Mouse (Mus musculus): ENCODE results near the gene Yy1. TPM values are rescaled to one million over a fixed set of nuclear protein-coding genes. Genes with fewer than 3 reads are reported as not detected.

Yy1 gene
- polyA plus RNA-seq, 1 experiment from 2014 or later = 6.6 TPM

GRCm38 (mm10) chr12:108812463-108812862 lies 19.7 kb downstream of the Yy1 start:
- ATAC-seq (ENCODE audit: low read depth) = no peak
- no peak overlapping the region for H3K4me3 ChIP-seq (ENCODE audit: low read depth, low read length)
- H3K4me2 ChIP-seq (ENCODE audit: low read depth, low read length) = no peak overlapping the region
- no peaks in the 10 kb centered on the region for H3K9me3 ChIP-seq (replicated peaks; ENCODE audit: control insufficient read depth, low read length)
- H3K36me3 ChIP-seq (ENCODE audit: control insufficient read depth, insufficient read depth) = peaks cover 12% of the 10 kb centered on the region
- H3K27ac ChIP-seq (ENCODE audit: low read length) = no peak overlapping the region
- WGBS (ENCODE audit: insufficient replicate concordance) = 83% methylated on average over 6 of the region's 6 CpGs
- no peak overlapping the region for H3K9ac ChIP-seq (ENCODE audit: low read depth, low read length)
- H3K27me3 ChIP-seq (ENCODE audit: control insufficient read depth, insufficient read depth, low read depth, low read length) = no peaks in the 10 kb centered on the region
- H3K4me1 ChIP-seq (ENCODE audit: control insufficient read depth, low read depth, low read length) = peaks cover 18% of the 10 kb centered on the region

GRCm38 (mm10) chr12:108814470-108814869 lies 21.7 kb downstream of the Yy1 start:
- peaks cover 11% of the 10 kb centered on the region for H3K4me1 ChIP-seq (ENCODE audit: control insufficient read depth, low read depth, low read length)
- H3K27me3 ChIP-seq (ENCODE audit: control insufficient read depth, insufficient read depth, low read depth, low read length) = no peaks in the 10 kb centered on the region
- H3K9ac ChIP-seq (ENCODE audit: low read depth, low read length) = no peak overlapping the region
- H3K9me3 ChIP-seq (replicated peaks; ENCODE audit: control insufficient read depth, low read length) = no peaks in the 10 kb centered on the region
- no peak overlapping the region for H3K4me3 ChIP-seq (ENCODE audit: low read depth, low read length)
- H3K27ac ChIP-seq (ENCODE audit: low read length) = no peak overlapping the region
- no peak for ATAC-seq (ENCODE audit: low read depth)
- WGBS (ENCODE audit: insufficient replicate concordance) = 87% methylated on average over 6 of the region's 6 CpGs
- no peak overlapping the region for H3K4me2 ChIP-seq (ENCODE audit: low read depth, low read length)
- H3K36me3 ChIP-seq (ENCODE audit: control insufficient read depth, insufficient read depth) = peaks cover 14% of the 10 kb centered on the region

DNA sequence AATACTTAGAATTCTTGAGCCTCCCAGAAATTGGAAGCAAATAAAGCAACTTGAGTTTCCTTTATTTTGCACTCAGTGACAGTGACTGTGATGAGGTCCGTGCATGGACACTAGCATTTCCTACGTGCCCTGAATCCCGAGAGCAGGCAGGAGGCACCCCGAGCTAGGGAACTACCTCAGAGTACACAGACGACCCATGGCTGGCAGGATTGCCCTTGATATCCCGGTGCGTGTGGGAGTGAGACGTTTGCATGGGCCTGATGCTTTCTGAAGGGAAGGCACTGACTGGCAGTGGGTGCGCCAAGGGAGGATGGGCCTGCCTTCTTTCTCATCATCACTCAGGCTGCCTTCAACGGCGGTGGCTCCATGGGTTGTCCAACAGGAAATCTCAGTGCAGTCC lies 23.8 kb downstream of the Yy1 start:
- no peak overlapping the region for H3K4me3 ChIP-seq (ENCODE audit: low read depth, low read length)
- peaks cover 14% of the 10 kb centered on the region for H3K36me3 ChIP-seq (ENCODE audit: control insufficient read depth, insufficient read depth)
- no peaks in the 10 kb centered on the region for H3K9me3 ChIP-seq (replicated peaks; ENCODE audit: control insufficient read depth, low read length)
- no peaks in the 10 kb centered on the region for H3K27me3 ChIP-seq (ENCODE audit: control insufficient read depth, insufficient read depth, low read depth, low read length)
- H3K4me1 ChIP-seq (ENCODE audit: control insufficient read depth, low read depth, low read length) = no peaks in the 10 kb centered on the region
- H3K9ac ChIP-seq (ENCODE audit: low read depth, low read length) = no peak overlapping the region
- WGBS (ENCODE audit: insufficient replicate concordance) = 80% methylated on average over 11 of the region's 11 CpGs
- no peak overlapping the region for H3K4me2 ChIP-seq (ENCODE audit: low read depth, low read length)
- no peak for ATAC-seq (ENCODE audit: low read depth)
- no peak overlapping the region for H3K27ac ChIP-seq (ENCODE audit: low read length)

GRCm38 (mm10) chr12:108820461-108820860 lies 27.7 kb downstream of the Yy1 start:
- Histone ChIP-seq H3K4me1 (ENCODE audit: control insufficient read depth, low read depth, low read length) (no peaks in the 10 kb centered on the region), H3K4me2 (ENCODE audit: low read depth, low read length) (no peak overlapping the region), H3K27me3 (ENCODE audit: control insufficient read depth, insufficient read depth, low read depth, low read length) (no peaks in the 10 kb centered on the region), H3K9me3 (replicated peaks; ENCODE audit: control insufficient read depth, low read length) (no peaks in the 10 kb centered on the region), H3K4me3 (ENCODE audit: low read depth, low read length) (no peak overlapping the region), H3K36me3 (ENCODE audit: control insufficient read depth, insufficient read depth) (peaks cover 7% of the 10 kb centered on the region), H3K27ac (ENCODE audit: low read length) (no peak overlapping the region), H3K9ac (ENCODE audit: low read depth, low read length) (no peak overlapping the region)
- ATAC-seq (ENCODE audit: low read depth) = no peak
- 78% methylated on average over 4 of the region's 4 CpGs for WGBS (ENCODE audit: insufficient replicate concordance)

DNA sequence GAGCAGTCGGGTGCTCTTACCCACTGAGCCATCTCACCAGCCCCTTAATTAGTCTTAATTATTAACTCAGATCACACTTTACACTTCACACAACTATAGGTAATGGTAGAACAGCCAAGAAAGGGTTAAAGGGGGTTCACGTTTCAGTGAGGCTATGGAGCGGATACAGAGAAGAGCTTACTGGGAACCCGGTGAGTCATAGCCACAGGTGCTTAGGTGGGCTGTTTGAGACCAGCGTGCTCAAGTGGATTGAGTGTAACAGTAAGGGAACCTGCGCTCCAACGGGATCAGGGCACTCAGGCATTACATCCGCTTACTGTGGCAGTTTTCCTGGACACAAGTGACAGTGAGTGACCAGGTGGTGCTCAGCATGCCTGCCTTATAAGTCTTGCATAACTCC lies 30.3 kb downstream of the Yy1 start:
- H3K27ac ChIP-seq (ENCODE audit: low read length) = no peak overlapping the region
- H3K4me1 ChIP-seq (ENCODE audit: control insufficient read depth, low read depth, low read length) = no peaks in the 10 kb centered on the region
- no peak overlapping the region for H3K4me3 ChIP-seq (ENCODE audit: low read depth, low read length)
- H3K9me3 ChIP-seq (replicated peaks; ENCODE audit: control insufficient read depth, low read length) = no peaks in the 10 kb centered on the region
- peaks cover 12% of the 10 kb centered on the region for H3K36me3 ChIP-seq (ENCODE audit: control insufficient read depth, insufficient read depth)
- H3K4me2 ChIP-seq (ENCODE audit: low read depth, low read length) = no peak overlapping the region
- no peak for ATAC-seq (ENCODE audit: low read depth)
- WGBS (ENCODE audit: insufficient replicate concordance) = 75% methylated on average over 8 of the region's 8 CpGs
- no peaks in the 10 kb centered on the region for H3K27me3 ChIP-seq (ENCODE audit: control insufficient read depth, insufficient read depth, low read depth, low read length)
- H3K9ac ChIP-seq (ENCODE audit: low read depth, low read length) = no peak overlapping the region

- Histone ChIP-seq H3K36me3 (ENCODE audit: control insufficient read depth, insufficient read depth) (peaks cover 8% of the 10 kb centered on the region; the same call in 1 of the 2 replicates), H3K4me3 (ENCODE audit: low read depth, low read length) (no peak overlapping the region), H3K9me3 (replicated peaks; ENCODE audit: control insufficient read depth, low read length) (no peaks in the 10 kb centered on the region), H3K27me3 (ENCODE audit: control insufficient read depth, insufficient read depth, low read depth, low read length) (no peaks in the 10 kb centered on the region), H3K4me2 (ENCODE audit: low read depth, low read length) (no peak overlapping the region), H3K27ac (ENCODE audit: low read length) (no peak overlapping the region), H3K9ac (ENCODE audit: low read depth, low read length) (no peak overlapping the region), H3K4me1 (ENCODE audit: control insufficient read depth, low read depth, low read length) (no peaks in the 10 kb centered on the region)
- no peak for ATAC-seq (ENCODE audit: low read depth)
- 85% methylated on average over 15 of the region's 15 CpGs for WGBS (ENCODE audit: insufficient replicate concordance)
Observed at GRCm38 (mm10) chr12:108824225-108824874, 31.6 kb downstream of the Yy1 start.

DNA sequence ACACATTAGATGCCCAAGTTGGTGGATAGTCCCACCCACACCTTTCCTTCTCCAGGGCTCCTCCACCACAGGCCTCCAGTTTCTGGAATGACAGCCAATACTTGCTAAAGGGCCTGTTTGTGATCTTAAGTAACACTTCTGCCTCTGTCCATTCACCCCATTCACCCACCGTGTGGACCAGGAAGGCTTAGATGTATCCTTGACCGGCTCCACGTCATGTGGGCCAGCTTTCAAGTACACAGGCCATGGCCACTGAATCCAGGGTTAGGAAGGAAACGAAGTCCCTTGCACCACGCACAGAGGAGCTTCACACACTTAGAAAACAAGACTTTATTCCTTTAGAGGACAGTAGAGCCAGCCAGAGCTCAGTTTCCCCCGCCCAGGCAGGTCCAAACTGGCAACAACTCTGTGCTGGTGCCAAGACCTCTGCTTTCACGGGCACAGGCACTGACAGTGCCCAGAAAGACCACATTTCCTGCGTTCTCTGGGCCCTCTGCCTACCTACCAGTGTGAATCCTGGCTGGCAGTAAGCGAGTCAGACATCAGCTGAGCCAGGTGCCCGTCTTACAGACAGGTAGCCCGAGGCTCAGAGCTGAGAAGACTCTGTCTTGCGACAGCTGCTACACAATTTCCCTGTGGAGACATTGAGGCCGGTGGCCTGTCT lies 32.9 kb downstream of the Yy1 start:
- 87% methylated on average over 13 of the region's 13 CpGs for WGBS (ENCODE audit: insufficient replicate concordance)

DNA sequence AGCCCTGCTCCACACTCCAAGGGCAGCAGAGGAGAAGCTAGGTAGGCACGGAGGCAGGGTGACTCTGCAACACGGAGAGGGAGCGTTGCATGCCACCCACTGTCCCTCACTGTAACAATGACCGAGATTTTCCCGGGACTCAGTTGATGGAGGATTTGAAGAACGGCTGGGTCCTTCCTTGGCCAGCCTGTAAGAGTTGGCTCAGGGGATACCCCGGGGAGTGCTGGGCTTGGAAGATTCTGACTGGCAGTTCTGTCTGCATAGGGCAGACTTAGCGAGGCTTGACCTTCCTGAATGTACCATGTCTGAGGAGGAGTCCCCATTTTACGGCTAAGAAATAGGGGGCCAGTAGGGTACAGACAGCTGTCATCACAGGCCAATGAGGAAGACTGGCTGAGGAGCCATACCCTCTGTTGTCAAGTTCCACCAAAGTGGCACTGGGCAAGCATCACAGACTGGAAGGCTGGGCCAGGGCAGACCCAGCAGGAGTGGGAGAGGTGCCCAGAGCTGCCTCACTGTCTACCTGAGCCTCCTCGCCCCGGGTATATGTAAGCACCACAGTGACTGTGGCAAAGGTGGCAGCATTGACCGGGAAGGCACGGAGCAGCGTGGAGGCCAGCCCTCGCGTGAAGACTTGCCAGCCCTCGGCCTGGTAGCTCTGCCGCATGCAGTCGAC lies 33.6 kb downstream of the Yy1 start:
- H3K27me3 ChIP-seq (ENCODE audit: control insufficient read depth, insufficient read depth, low read depth, low read length) = no peaks in the 10 kb centered on the region
- H3K9ac ChIP-seq (ENCODE audit: low read depth, low read length) = no peak overlapping the region
- 94% methylated on average over 19 of the region's 19 CpGs for WGBS (ENCODE audit: insufficient replicate concordance)
- H3K4me2 ChIP-seq (ENCODE audit: low read depth, low read length) = no peak overlapping the region
- H3K36me3 ChIP-seq (ENCODE audit: control insufficient read depth, insufficient read depth) = peaks cover 8% of the 10 kb centered on the region; the same call in 1 of the 2 replicates
- no peaks in the 10 kb centered on the region for H3K4me1 ChIP-seq (ENCODE audit: control insufficient read depth, low read depth, low read length)
- no peak overlapping the region for H3K27ac ChIP-seq (ENCODE audit: low read length)
- no peak overlapping the region for H3K4me3 ChIP-seq (ENCODE audit: low read depth, low read length)
- H3K9me3 ChIP-seq (replicated peaks; ENCODE audit: control insufficient read depth, low read length) = no peaks in the 10 kb centered on the region
- ATAC-seq (ENCODE audit: low read depth) = no peak

More for the DNA sequence above, 32.9 kb downstream of the Yy1 start:
- H3K27ac ChIP-seq (ENCODE audit: low read length) = no peak overlapping the region
- H3K9ac ChIP-seq (ENCODE audit: low read depth, low read length) = no peak overlapping the region
- no peaks in the 10 kb centered on the region for H3K9me3 ChIP-seq (replicated peaks; ENCODE audit: control insufficient read depth, low read length)
- no peaks in the 10 kb centered on the region for H3K27me3 ChIP-seq (ENCODE audit: control insufficient read depth, insufficient read depth, low read depth, low read length)
- peaks cover 8% of the 10 kb centered on the region; the same call in 1 of the 2 replicates for H3K36me3 ChIP-seq (ENCODE audit: control insufficient read depth, insufficient read depth)
- no peak overlapping the region for H3K4me3 ChIP-seq (ENCODE audit: low read depth, low read length)
- H3K4me1 ChIP-seq (ENCODE audit: control insufficient read depth, low read depth, low read length) = no peaks in the 10 kb centered on the region
- H3K4me2 ChIP-seq (ENCODE audit: low read depth, low read length) = no peak overlapping the region
- ATAC-seq (ENCODE audit: low read depth) = no peak
